Mouse (Mus musculus): Measurements from ENCODE around the gene Zmiz1. TPM values are rescaled to one million over a fixed set of nuclear protein-coding genes. Genes with fewer than 3 reads are reported as not detected.

Gene Zmiz1
- polyA plus RNA-seq, 1 experiment from 2014 or later, result 57.4 TPM

DNA sequence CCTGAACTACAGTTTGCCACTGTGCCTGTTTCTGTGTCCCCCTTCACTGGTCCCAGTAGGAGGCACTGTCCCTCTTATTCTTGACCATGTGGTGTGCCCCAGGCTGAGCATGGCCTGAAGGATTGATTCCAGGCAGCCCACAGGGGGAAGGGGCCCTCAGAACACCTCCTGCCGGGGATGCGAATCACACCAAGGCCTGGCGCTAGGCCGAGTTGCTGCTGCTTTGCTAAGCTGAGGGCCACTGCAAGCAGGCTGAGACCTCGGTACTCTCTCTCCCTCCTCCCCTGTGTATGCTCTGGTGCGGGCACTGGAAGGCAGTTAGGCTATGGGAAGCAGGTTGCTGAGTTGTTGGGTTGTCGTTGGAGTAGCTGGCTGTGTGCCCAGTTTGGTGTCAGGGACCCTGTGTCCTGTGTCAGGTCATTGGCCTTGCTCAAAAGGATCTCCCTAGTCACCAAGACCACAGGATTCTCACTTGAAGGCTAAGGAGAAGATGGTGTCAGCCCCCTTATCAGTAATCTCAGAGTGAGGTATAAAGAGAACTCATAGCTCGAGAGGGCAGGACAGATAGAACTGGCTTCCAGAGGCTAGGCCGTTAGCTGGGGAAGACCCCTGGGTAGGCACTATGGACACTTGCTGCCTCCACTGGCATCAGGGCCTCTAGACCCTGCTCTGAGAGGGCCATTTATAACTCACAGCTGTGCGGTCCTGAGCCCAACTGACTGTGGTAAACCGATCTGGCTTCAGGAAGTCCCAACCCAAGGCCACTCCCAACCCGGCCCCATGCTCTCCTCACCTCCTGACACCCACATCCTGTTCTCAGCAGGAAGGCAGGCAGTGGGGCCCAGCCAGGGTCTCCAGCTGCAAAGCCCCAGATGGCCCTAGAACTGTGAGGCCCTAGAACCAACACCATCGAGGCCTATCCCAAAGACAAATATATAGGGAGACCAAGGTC is 57.9 kb downstream of the Zmiz1 start:
- H3K4me1 ChIP-seq (ENCODE audit: control insufficient read depth, insufficient read depth, low read length), result peaks cover 34% of the 10 kb centered on the region
- no peaks in the 10 kb centered on the region for H3K27me3 ChIP-seq (ENCODE audit: control insufficient read depth, insufficient read depth, low read length)
- no peak overlapping the region for H3K4me2 ChIP-seq (ENCODE audit: low read depth)
- no peaks in the 10 kb centered on the region for H3K9me3 ChIP-seq (ENCODE audit: control insufficient read depth, low read length)
- no peak overlapping the region for H3K4me3 ChIP-seq (ENCODE audit: low read depth, low read length)
- WGBS, result 45% methylated on average over 13 of the region's 13 CpGs
- ATAC-seq (ENCODE audit: insufficient read depth, low FRiP score, low TSS enrichment), result no peak
- DNase-seq (ENCODE audit: low spot score), result no peak
- no peak overlapping the region for H3K27ac ChIP-seq (ENCODE audit: low read depth, low read length)
- H3K9ac ChIP-seq (ENCODE audit: low read length), result no peak overlapping the region; the same call in 1 of the 2 replicates
- no peaks in the 10 kb centered on the region for H3K36me3 ChIP-seq (ENCODE audit: control insufficient read depth, insufficient read depth, low read length)

DNA sequence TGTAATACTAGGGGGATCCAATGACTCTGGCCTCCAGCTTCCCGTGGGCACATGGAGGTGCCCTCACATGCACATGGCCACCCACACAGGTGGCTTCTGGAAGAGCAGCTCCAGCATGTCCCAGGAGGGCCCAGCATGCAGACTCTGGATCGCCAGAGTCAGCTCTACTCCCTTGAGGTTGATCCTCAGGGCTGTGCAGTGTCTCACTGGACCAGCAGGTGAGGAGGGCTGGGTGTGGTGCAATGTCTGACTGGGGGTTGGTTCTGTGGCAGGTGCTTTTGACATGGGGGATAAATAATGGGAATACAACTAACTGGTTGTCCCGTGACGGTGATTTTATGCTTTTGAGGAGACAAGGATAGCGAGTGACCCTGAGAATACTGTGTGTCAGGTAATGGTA is 59.7 kb downstream of the Zmiz1 start:
- no peak for DNase-seq (ENCODE audit: low spot score)
- H3K27ac ChIP-seq (ENCODE audit: low read depth, low read length), result no peak overlapping the region
- WGBS, result 83% methylated on average over 5 of the region's 5 CpGs
- H3K36me3 ChIP-seq (ENCODE audit: control insufficient read depth, insufficient read depth, low read length), result no peaks in the 10 kb centered on the region
- no peak for ATAC-seq (ENCODE audit: insufficient read depth, low FRiP score, low TSS enrichment)
- H3K27me3 ChIP-seq (ENCODE audit: control insufficient read depth, insufficient read depth, low read length), result no peaks in the 10 kb centered on the region
- no peak overlapping the region for H3K4me2 ChIP-seq (ENCODE audit: low read depth)
- no peaks in the 10 kb centered on the region for H3K9me3 ChIP-seq (ENCODE audit: control insufficient read depth, low read length)
- H3K4me3 ChIP-seq (ENCODE audit: low read depth, low read length), result no peak overlapping the region
- no peak overlapping the region for H3K9ac ChIP-seq (ENCODE audit: low read length)
- peaks cover 33% of the 10 kb centered on the region for H3K4me1 ChIP-seq (ENCODE audit: control insufficient read depth, insufficient read depth, low read length)

DNA sequence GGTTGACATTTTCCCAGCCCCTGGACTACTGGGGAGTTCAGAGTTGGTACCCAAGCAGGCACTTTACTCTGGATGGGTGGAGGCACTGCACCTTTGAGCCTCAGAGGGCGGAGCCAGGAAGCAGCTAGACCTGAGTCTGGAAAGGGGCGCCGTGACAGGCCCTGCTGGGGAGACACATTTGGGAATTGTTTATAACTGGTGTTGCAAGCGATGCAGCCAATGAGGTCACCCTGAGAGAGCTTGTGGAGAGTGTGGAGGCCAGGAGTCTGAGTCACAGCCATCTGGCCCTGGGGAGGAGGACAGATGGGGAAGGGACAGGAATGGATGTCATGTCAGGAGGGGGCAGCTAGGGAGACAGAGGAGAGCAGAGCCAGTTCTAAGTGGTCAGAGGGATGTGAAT is 60.7 kb downstream of the Zmiz1 start:
- DNase-seq (ENCODE audit: low spot score) (no peak), ATAC-seq (ENCODE audit: insufficient read depth, low FRiP score, low TSS enrichment) (no peak)
- 53% methylated on average over 4 of the region's 4 CpGs for whole genome bisulfite sequencing
- Histone ChIP-seq H3K9ac (ENCODE audit: low read length) (no peak overlapping the region), H3K27me3 (ENCODE audit: control insufficient read depth, insufficient read depth, low read length) (no peaks in the 10 kb centered on the region), H3K27ac (ENCODE audit: low read depth, low read length) (0 out of 2 replicates have a peak overlapping the region, but pooled peaks have one; percentile 34), H3K4me3 (ENCODE audit: low read depth, low read length) (no peak overlapping the region), H3K36me3 (ENCODE audit: control insufficient read depth, insufficient read depth, low read length) (no peaks in the 10 kb centered on the region), H3K9me3 (ENCODE audit: control insufficient read depth, low read length) (no peaks in the 10 kb centered on the region), H3K4me1 (ENCODE audit: control insufficient read depth, insufficient read depth, low read length) (peaks cover 30% of the 10 kb centered on the region), H3K4me2 (ENCODE audit: low read depth) (no peak overlapping the region)

DNA sequence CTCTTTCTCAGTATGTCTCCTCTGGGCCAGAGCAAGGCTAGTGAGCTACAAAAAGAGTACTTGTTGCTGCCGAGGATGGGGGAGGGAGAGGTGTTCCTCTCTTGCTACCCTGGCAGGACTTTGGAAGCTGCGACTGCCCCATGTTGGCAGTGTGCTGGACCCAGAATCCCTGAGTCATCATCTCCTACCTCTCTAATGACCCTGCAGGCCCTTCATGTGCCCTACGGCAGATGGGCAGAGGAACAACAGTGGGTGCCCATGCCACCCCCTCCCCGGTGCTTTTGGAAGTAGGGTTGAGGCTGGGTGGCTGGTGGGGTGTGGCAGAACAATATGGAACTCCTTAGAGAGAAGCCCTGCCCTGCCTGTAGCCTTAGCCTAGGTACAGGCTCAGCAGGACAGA is 61.6 kb downstream of the Zmiz1 start:
- Histone ChIP-seq H3K9me3 (ENCODE audit: control insufficient read depth, low read length) (no peaks in the 10 kb centered on the region), H3K9ac (ENCODE audit: low read length) (no peak overlapping the region), H3K36me3 (ENCODE audit: control insufficient read depth, insufficient read depth, low read length) (no peaks in the 10 kb centered on the region), H3K27ac (ENCODE audit: low read depth, low read length) (no peak overlapping the region), H3K4me3 (ENCODE audit: low read depth, low read length) (no peak overlapping the region), H3K27me3 (ENCODE audit: control insufficient read depth, insufficient read depth, low read length) (no peaks in the 10 kb centered on the region), H3K4me2 (ENCODE audit: low read depth) (no peak overlapping the region), H3K4me1 (ENCODE audit: control insufficient read depth, insufficient read depth, low read length) (peaks cover 36% of the 10 kb centered on the region)
- ATAC-seq (ENCODE audit: insufficient read depth, low FRiP score, low TSS enrichment), result no peak
- DNase-seq (ENCODE audit: low spot score), result no peak
- WGBS, result 81% methylated on average over 4 of the region's 4 CpGs

DNA sequence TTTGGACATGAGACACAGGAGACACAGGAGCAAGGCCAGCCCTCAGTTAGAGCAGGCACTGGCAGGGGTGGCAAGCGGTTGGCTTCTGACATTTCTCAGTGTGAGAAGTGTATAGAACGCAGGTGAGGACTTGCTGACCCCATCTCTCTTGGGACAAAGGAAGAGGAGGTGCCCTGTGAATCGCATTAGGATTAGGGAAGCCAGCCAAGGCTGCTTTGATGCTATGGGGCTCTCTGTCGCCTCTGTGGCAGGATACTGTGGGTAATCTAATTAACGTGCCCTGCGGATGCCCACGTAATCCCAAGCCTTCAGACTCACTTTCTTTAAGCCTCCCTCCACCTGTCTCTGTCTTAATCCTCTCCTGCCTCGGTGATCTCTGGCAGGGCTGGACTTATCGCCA is 62.0 kb downstream of the Zmiz1 start:
- Histone ChIP-seq H3K4me3 (ENCODE audit: low read depth, low read length) (no peak overlapping the region), H3K4me1 (ENCODE audit: control insufficient read depth, insufficient read depth, low read length) (peaks cover 38% of the 10 kb centered on the region), H3K4me2 (ENCODE audit: low read depth) (no peak overlapping the region), H3K9me3 (ENCODE audit: control insufficient read depth, low read length) (no peaks in the 10 kb centered on the region), H3K9ac (ENCODE audit: low read length) (no peak overlapping the region), H3K36me3 (ENCODE audit: control insufficient read depth, insufficient read depth, low read length) (no peaks in the 10 kb centered on the region), H3K27me3 (ENCODE audit: control insufficient read depth, insufficient read depth, low read length) (no peaks in the 10 kb centered on the region), H3K27ac (ENCODE audit: low read depth, low read length) (no peak overlapping the region)
- no peak for ATAC-seq (ENCODE audit: insufficient read depth, low FRiP score, low TSS enrichment)
- no peak for DNase-seq (ENCODE audit: low spot score)
- WGBS, result 65% methylated on average over 9 of the region's 9 CpGs

DNA sequence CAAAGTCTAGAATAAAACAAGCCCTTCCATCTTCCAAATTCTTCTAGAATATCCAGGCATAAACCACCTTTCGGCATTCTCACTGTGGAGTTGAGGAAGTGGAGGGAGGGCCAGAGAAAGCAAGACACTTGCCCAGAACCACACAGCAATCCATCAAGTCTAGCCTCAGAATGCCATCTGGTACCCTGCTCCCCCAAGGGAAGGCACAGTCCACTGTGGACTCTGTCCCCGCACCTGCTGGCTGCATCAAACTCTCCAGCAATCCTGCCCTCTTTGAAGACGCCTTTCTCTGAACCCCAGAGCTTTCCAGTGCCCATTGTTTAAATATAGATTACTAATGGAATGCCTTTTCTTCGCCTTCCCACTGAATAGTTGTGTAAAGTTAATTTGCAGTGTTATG is 62.5 kb downstream of the Zmiz1 start:
- no peaks in the 10 kb centered on the region for H3K9me3 ChIP-seq (ENCODE audit: control insufficient read depth, low read length)
- DNase-seq (ENCODE audit: low spot score) (no peak), ATAC-seq (ENCODE audit: insufficient read depth, low FRiP score, low TSS enrichment) (no peak)
- H3K36me3 ChIP-seq (ENCODE audit: control insufficient read depth, insufficient read depth, low read length), result no peaks in the 10 kb centered on the region
- H3K4me1 ChIP-seq (ENCODE audit: control insufficient read depth, insufficient read depth, low read length), result peaks cover 38% of the 10 kb centered on the region
- H3K27ac ChIP-seq (ENCODE audit: low read depth, low read length), result peak overlapping the region; percentile 20; the same call in 1 of the 2 replicates
- WGBS, result 67% methylated on average over 4 of the region's 4 CpGs
- no peak overlapping the region for H3K4me2 ChIP-seq (ENCODE audit: low read depth)
- no peaks in the 10 kb centered on the region for H3K27me3 ChIP-seq (ENCODE audit: control insufficient read depth, insufficient read depth, low read length)
- no peak overlapping the region for H3K4me3 ChIP-seq (ENCODE audit: low read depth, low read length)
- H3K9ac ChIP-seq (ENCODE audit: low read length), result no peak overlapping the region

DNA sequence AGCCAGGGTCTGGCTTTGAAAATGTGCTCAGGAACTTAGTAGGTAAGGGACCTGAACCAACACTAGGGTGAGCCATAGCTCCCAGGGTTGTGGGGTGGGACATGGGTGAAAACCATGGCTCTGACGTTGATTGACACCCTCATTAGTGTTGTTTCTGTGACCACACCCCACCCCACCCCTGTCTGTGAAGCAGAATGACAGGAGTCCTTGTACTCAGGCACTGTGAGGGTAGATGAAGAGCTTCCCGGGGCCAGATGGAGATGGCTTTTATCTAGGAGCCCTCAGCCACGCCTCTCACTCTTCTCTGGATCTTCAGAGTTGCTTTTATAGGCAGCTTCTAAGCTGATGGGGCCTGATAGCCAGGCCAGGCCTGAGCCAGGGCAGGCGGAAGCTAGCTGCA is 63.4 kb downstream of the Zmiz1 start:
- H3K36me3 ChIP-seq (ENCODE audit: control insufficient read depth, insufficient read depth, low read length), result no peaks in the 10 kb centered on the region
- ATAC-seq (ENCODE audit: insufficient read depth, low FRiP score, low TSS enrichment) (no peak), DNase-seq (ENCODE audit: low spot score) (no peak)
- no peaks in the 10 kb centered on the region for H3K27me3 ChIP-seq (ENCODE audit: control insufficient read depth, insufficient read depth, low read length)
- H3K9me3 ChIP-seq (ENCODE audit: control insufficient read depth, low read length), result no peaks in the 10 kb centered on the region
- peak overlapping the region; percentile 20; the same call in 1 of the 2 replicates for H3K27ac ChIP-seq (ENCODE audit: low read depth, low read length)
- H3K4me2 ChIP-seq (ENCODE audit: low read depth), result no peak overlapping the region
- H3K4me3 ChIP-seq (ENCODE audit: low read depth, low read length), result no peak overlapping the region
- H3K9ac ChIP-seq (ENCODE audit: low read length), result 0 out of 2 replicates have a peak overlapping the region, but pooled peaks have one; percentile 15
- 34% methylated on average over 4 of the region's 4 CpGs for WGBS
- H3K4me1 ChIP-seq (ENCODE audit: control insufficient read depth, insufficient read depth, low read length), result peaks cover 36% of the 10 kb centered on the region

DNA sequence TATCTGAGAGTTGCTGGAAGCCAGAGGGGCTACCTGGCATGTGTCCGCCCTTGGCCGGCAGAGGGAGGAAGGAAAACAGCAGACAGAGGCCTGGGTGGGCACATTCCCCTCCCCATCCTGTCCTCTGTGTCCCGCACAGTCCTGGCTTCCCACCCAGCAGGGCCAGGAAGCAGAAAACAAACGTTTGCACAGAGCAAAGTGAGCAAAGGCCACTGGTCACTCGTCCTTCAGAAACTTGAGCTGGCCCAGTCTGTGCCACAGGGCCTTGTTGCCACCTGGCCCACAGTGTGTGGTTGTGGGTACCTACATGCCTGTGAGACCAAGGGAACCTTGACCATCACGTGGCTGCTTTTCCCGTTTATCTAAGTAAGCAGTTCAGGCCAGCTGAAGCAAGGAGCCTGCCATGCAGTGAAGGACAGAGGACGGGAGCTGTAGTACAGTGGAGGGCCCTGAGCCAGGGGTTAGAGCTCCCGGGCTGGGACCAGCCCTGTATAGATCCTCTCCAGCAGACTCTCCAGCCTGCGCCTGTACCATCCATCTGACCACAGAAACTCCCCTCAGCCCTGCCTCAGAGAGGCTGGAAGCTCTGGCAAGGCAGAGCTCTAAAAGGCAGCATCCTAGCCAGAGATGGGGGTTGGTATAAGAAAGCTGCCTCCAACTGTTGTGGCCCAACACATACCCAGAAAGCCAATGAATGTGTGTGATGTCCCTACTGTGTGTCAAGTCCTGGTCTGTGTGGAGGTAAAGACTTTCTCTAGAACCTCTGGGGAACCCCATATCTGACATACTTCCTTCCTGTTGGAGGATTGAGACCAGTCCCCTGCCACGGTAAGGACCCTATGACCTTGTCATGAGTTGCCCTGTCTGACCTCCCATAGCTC is 64.5 kb downstream of the Zmiz1 start:
- H3K9ac ChIP-seq (ENCODE audit: low read length), result no peak overlapping the region
- DNase-seq (ENCODE audit: low spot score) (no peak), ATAC-seq (ENCODE audit: insufficient read depth, low FRiP score, low TSS enrichment) (no peak)
- H3K36me3 ChIP-seq (ENCODE audit: control insufficient read depth, insufficient read depth, low read length), result no peaks in the 10 kb centered on the region
- H3K4me3 ChIP-seq (ENCODE audit: low read depth, low read length), result no peak overlapping the region
- H3K9me3 ChIP-seq (ENCODE audit: control insufficient read depth, low read length), result no peaks in the 10 kb centered on the region
- 0 out of 2 replicates have a peak overlapping the region, but pooled peaks have one; percentile 20 for H3K27ac ChIP-seq (ENCODE audit: low read depth, low read length)
- WGBS, result 56% methylated on average over 11 of the region's 11 CpGs
- H3K4me1 ChIP-seq (ENCODE audit: control insufficient read depth, insufficient read depth, low read length), result peaks cover 35% of the 10 kb centered on the region
- no peak overlapping the region for H3K4me2 ChIP-seq (ENCODE audit: low read depth)
- H3K27me3 ChIP-seq (ENCODE audit: control insufficient read depth, insufficient read depth, low read length), result no peaks in the 10 kb centered on the region

Data from neural tube, embryonic 11.5 days (tissue).